Mouse (Mus musculus) forebrain, embryonic 11.5 days (tissue): Measurements from ENCODE around the gene Prss41. TPM values are rescaled to one million over a fixed set of nuclear protein-coding genes. Genes with fewer than 3 reads are reported as not detected.

Experiments used
- ATAC-seq: fragments of 200-750 bp; cut with Nextera tagmentation; replicated peaks from 2 replicates; pipeline ENCODE4 v1.8.0; 2017; ENCODE audit warnings: moderate TSS enrichment; ENCODE audit not compliant: low FRiP score
- DNase-seq: peaks from one replicate; pipeline ENCODE4 v3.0.0-alpha.2; 2017; ENCODE audit warnings: low spot score
- H3K27ac ChIP-seq: fragments of 300-500 bp; sonication (generic); 2 replicates; pipeline ENCODE4 v1.5.1; 2014; ENCODE audit warnings: low read depth, low read length
- H3K27me3 ChIP-seq: fragments of 300-500 bp; sonication (generic); 2 replicates; pipeline ENCODE4 v1.6.1; 2014; ENCODE audit warnings: mild to moderate bottlenecking, low read length, mixed read lengths; ENCODE audit not compliant: control insufficient read depth, insufficient read depth
- H3K36me3 ChIP-seq: fragments of 300-500 bp; sonication (generic); 2 replicates; pipeline ENCODE4 v1.6.1; 2014; ENCODE audit warnings: mild to moderate bottlenecking, low read length, moderate library complexity, mixed read lengths; ENCODE audit not compliant: control insufficient read depth, insufficient read depth
- H3K4me1 ChIP-seq: fragments of 300-500 bp; sonication (generic); replicated peaks from 2 replicates; pipeline ENCODE4 v1.6.1; 2014; ENCODE audit warnings: low read length, mixed read lengths; ENCODE audit not compliant: control insufficient read depth, insufficient read depth
- H3K4me2 ChIP-seq: fragments of 300-500 bp; sonication (generic); 2 replicates; pipeline ENCODE4 v1.6.1; 2014; ENCODE audit warnings: low read depth, mild to moderate bottlenecking, low read length, moderate library complexity, mixed read lengths; ENCODE audit not compliant: severe bottlenecking
- H3K4me3 ChIP-seq: fragments of 300-500 bp; sonication (generic); 2 replicates; pipeline ENCODE4 v1.5.1; 2014; ENCODE audit warnings: low read depth, low read length
- H3K9ac ChIP-seq: fragments of 300-500 bp; sonication (generic); 2 replicates; pipeline ENCODE4 v1.6.1; 2014; ENCODE audit warnings: low read length
- H3K9me3 ChIP-seq: fragments of 300-500 bp; sonication (generic); 2 replicates; pipeline ENCODE4 v1.6.1; 2016; ENCODE audit warnings: low read length, mixed read lengths; ENCODE audit not compliant: control insufficient read depth
- WGBS: fragments of 180-500 bp; shearing (Covaris S2); extraction: QIAGEN DNeasy Blood & Tissue Kit; methylation state at CpG from one replicate; pipeline ENCODE4 v1.1.7; 2014; 5-methylcytosine and 5-hydroxymethylcytosine counted together
- polyA plus RNA-seq: library from polyadenylated mRNA; unstranded; fragments of >200 nt; fragmentation: Nextera tagmentation; extraction: Ambion mirVana; gene quantifications from 2 replicates; pipeline ENCODE4 v1.2.1, GENCODE M21; 2014

The Prss41 gene
- polyA plus RNA-seq, 1 experiment from 2014 or later, result 2.1 TPM

GRCm38 (mm10) chr17:23802746-23803365 lies 41.1 kb downstream of the Prss41 start:
- DNase-seq, result peak; percentile 98
- Histone ChIP-seq H3K27ac (peak overlapping the region; percentile 95), H3K4me1 (peaks cover 12% of the 10 kb centered on the region), H3K36me3 (peaks cover 3% of the 10 kb centered on the region; the same call in 1 of the 2 replicates), H3K4me2 (peak overlapping the region; percentile 55), H3K27me3 (no peaks in the 10 kb centered on the region), H3K9ac (peak overlapping the region; percentile 95), H3K4me3 (peak overlapping the region; percentile 98), H3K9me3 (no peaks in the 10 kb centered on the region)
- peak; percentile 99 for ATAC-seq
- WGBS, result under 1% methylated on average over 60 of the region's 60 CpGs

- Histone ChIP-seq H3K9me3 (no peaks in the 10 kb centered on the region), H3K4me2 (no peak overlapping the region), H3K27ac (no peak overlapping the region), H3K9ac (no peak overlapping the region), H3K4me1 (peaks cover 8% of the 10 kb centered on the region), H3K4me3 (no peak overlapping the region), H3K27me3 (no peaks in the 10 kb centered on the region), H3K36me3 (no peaks in the 10 kb centered on the region)
- DNase-seq (no peak), ATAC-seq (no peak)
- WGBS, result 92% methylated on average over 10 of the region's 10 CpGs
Measured at GRCm38 (mm10) chr17:23801627-23802026, 42.3 kb downstream of the Prss41 start.

GRCm38 (mm10) chr17:23797316-23797715 lies 46.7 kb downstream of the Prss41 start:
- no peak for ATAC-seq
- Histone ChIP-seq H3K4me2 (no peak overlapping the region), H3K9me3 (no peaks in the 10 kb centered on the region), H3K36me3 (no peaks in the 10 kb centered on the region), H3K4me1 (peaks cover 1% of the 10 kb centered on the region; the same call in 1 of the 2 replicates), H3K27ac (no peak overlapping the region), H3K9ac (no peak overlapping the region), H3K4me3 (no peak overlapping the region), H3K27me3 (no peaks in the 10 kb centered on the region)
- no peak for DNase-seq
- 71% methylated on average over 7 of the region's 7 CpGs for WGBS

GRCm38 (mm10) chr17:23795323-23795722 lies 48.6 kb downstream of the Prss41 start:
- Histone ChIP-seq H3K4me2 (no peak overlapping the region), H3K4me1 (no peaks in the 10 kb centered on the region; the same call in 1 of the 2 replicates), H3K27me3 (no peaks in the 10 kb centered on the region), H3K9me3 (no peaks in the 10 kb centered on the region), H3K36me3 (no peaks in the 10 kb centered on the region), H3K27ac (no peak overlapping the region), H3K4me3 (no peak overlapping the region), H3K9ac (no peak overlapping the region)
- DNase-seq (no peak), ATAC-seq (no peak)
- WGBS, result 94% methylated on average over 8 of the region's 8 CpGs

- Histone ChIP-seq H3K27me3 (no peaks in the 10 kb centered on the region), H3K36me3 (no peaks in the 10 kb centered on the region), H3K4me1 (peaks cover 5% of the 10 kb centered on the region; the same call in 1 of the 2 replicates), H3K4me3 (peak overlapping the region; percentile 25; the same call in 1 of the 2 replicates), H3K9me3 (no peaks in the 10 kb centered on the region), H3K27ac (no peak overlapping the region), H3K4me2 (peak overlapping the region; percentile 59), H3K9ac (peak overlapping the region; percentile 68; the same call in 1 of the 2 replicates)
- DNase-seq (no peak), ATAC-seq (no peak)
- WGBS, result 53% methylated on average over 2 of the region's 2 CpGs
Measured at GRCm38 (mm10) chr17:23791079-23791357, 53.0 kb downstream of the Prss41 start.

- DNase-seq (peak; percentile 84), ATAC-seq (peak; percentile 74)
- Histone ChIP-seq H3K9ac (peak within 1 kb of the TSS; percentile 68), H3K9me3 (no peaks in the 10 kb centered on the region), H3K4me3 (peak within 1 kb of the TSS; percentile 25), H3K4me2 (peak within 1 kb of the TSS; percentile 59), H3K27ac (peak within 1 kb of the TSS; percentile 67), H3K36me3 (no peaks in the 10 kb centered on the region), H3K27me3 (no peaks in the 10 kb centered on the region), H3K4me1 (peaks cover 6% of the 10 kb centered on the region; the same call in 1 of the 2 replicates)
- 2% methylated on average over 29 of the region's 29 CpGs for WGBS
Measured at GRCm38 (mm10) chr17:23790269-23791078, 53.5 kb downstream of the Prss41 start, which contains the start of gene Srrm2. TSS of gene Srrm2 (plus strand) at chr17:23790532.

- H3K4me3 ChIP-seq, result peak overlapping the region; percentile 25
- peaks cover 6% of the 10 kb centered on the region; the same call in 1 of the 2 replicates for H3K4me1 ChIP-seq
- peak overlapping the region; percentile 67 for H3K27ac ChIP-seq
- no peaks in the 10 kb centered on the region for H3K36me3 ChIP-seq
- WGBS, result 7% methylated on average over 8 of the region's 8 CpGs
- peak overlapping the region; percentile 68 for H3K9ac ChIP-seq
- DNase-seq (no peak), ATAC-seq (no peak)
- H3K9me3 ChIP-seq, result no peaks in the 10 kb centered on the region
- H3K4me2 ChIP-seq, result peak overlapping the region; percentile 59
- H3K27me3 ChIP-seq, result no peaks in the 10 kb centered on the region
Measured at GRCm38 (mm10) chr17:23789749-23790268, 54.2 kb downstream of the Prss41 start.

- no peaks in the 10 kb centered on the region for H3K9me3 ChIP-seq
- no peaks in the 10 kb centered on the region for H3K27me3 ChIP-seq
- peaks cover 6% of the 10 kb centered on the region; the same call in 1 of the 2 replicates for H3K4me1 ChIP-seq
- H3K36me3 ChIP-seq, result no peaks in the 10 kb centered on the region
- DNase-seq, result no peak
- no peak overlapping the region for H3K4me3 ChIP-seq
- no peak overlapping the region for H3K4me2 ChIP-seq
- H3K9ac ChIP-seq, result no peak overlapping the region
- no peak for ATAC-seq
- no peak overlapping the region for H3K27ac ChIP-seq
- WGBS, result 92% methylated on average over 4 of the region's 4 CpGs
Measured at GRCm38 (mm10) chr17:23788973-23789372, 55.0 kb downstream of the Prss41 start.
